Mouse (Mus musculus): ENCODE results near the gene Acot8.
A peak's percentile ranks its signal among the peaks of the same experiment; 100 is the strongest.

Gene Acot8

GRCm38 (mm10) chr2:164804533-164805331, at the start of gene Acot8, which contains the start of gene Zswim3:
Gene Acot8 (minus strand): TSS chr2:164804882.
Gene Zswim3 (plus strand): TSS chr2:164805098.
- peak; percentile 100 for DNase-seq

GRCm38 (mm10) chr2:164850061-164850460, 45.4 kb upstream of the Acot8 start:
- DNase-seq, result no peak

DNA sequence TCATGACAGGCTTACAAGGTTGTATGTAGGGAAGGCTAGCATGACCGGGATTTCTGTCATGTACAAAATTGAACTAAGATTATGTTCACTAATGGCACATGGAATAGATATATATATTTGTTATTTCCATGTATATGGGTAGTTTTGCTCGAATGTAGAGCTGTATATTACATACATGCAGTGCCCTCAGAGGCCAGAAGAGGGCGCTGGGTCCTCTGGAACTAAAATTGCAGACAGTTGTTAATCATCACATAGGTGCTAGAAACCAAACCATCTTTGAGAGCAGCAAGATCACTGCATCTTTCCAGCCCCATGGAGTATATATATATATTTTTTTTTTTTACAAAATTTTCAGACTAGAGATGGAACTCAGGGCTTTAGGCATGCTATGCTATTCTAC, 41.1 kb upstream of the Acot8 start:
- peak; percentile 42 for DNase-seq

DNA sequence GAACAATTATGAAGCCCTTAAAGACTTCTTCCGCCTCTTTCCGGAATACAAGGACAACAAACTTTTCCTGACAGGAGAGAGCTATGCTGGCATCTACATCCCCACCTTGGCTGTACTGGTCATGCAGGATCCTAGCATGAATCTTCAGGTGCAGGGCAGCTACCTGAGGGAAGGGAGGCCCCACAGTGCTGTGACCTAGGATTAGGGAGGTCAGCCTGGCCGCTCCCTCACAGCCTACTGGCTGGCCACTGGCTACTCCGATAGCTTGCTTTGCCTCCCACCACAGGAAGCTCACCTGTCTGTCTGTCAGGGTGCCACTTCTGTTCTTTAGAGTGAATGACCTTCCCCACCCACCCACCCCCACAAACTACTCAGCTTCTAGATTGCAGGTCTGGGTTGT, 30.5 kb upstream of the Acot8 start:
- no peak for DNase-seq

- DNase-seq, result peak; percentile 19
Measured at GRCm38 (mm10) chr2:164834531-164834930, 29.8 kb upstream of the Acot8 start.

GRCm38 (mm10) chr2:164833314-164833959, 28.8 kb upstream of the Acot8 start, which contains the start of gene Neurl2:
Gene Neurl2 (minus strand): TSS chr2:164833456.
- DNase-seq, result peak; percentile 98

DNA sequence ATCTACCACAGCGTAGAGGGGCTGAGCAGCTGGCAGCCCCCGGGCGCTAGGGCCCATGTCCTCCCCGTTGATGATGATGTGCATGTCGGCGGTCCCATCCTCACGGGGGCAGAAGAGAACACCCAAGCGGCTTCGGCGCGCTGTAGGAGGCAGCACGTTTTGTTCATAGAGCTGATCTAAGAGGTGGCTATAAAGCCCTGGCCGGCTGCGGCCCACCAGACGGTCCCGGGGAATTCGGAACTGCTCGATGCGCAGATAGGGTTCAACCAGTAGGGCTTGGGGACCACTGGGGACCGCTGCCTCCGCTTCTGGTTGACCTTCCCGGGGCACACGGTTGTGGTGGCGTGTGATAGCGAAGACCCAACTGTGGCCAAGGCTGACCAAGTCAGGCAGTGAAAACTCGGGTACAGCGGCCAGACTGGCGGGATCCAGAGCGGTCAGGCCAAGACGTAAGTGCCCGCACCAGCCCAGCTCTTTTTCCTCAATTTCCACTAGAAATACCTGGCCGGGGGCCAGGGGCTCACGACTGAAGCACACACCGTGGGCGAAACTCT, 28.1 kb upstream of the Acot8 start, which contains the start of gene Ctsa:
Gene Ctsa, plus strand, starts transcription at position 126 of the 554 bp plus-strand sequence.
- DNase-seq, result peak; percentile 88

DNA sequence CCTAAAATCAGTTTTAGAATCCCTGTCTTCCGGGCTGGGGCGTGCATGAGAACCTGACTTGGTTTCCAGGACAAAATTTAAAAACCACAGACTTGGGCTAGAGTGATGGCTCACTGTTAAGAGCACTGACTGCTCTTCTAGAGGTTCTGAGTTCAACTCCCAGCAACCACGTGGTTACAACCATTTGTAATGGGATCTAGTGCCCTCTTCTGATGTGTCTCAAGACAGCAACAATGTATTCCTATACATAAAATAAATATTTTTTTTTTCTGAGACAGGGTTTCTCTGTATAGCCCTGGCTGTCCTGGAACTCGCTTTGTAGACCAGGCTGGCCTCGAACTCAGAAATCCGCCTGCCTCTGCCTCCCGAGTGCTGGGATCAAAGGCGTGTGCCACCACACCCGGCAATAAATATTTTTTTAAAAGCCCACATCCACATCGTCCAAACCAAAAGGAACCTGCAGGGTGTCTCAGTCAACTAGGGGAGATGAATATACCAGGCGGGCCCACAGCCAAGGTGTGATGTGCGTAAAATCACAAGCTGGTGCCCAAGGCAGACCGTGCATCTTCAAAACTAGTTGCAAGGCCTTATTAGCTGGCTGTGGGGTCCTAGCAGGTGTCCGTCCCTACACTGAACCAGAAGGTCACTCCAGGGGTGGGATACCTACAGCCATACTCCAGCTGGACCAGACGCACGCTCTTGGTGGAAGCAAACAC, 27.5 kb upstream of the Acot8 start:
- DNase-seq, result no peak

DNA sequence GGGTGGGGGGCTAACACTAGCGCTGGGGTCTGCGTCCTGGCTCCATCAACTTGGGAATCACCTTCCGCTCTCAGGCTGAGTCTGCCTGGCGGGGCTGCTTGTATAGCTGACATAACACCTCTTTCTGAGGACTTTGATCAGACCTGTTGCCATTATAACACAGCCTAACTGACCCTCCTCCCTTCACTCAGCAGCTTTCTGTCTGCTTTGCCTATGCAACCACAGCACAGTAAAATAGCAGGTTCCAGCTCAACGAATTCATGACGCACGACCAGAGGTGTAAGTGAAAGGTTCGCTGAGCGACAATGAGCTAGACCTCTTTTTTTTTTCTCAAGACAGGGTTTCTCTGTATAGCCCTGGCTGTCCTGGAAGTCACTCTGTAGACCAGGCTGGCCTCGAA, 26.3 kb upstream of the Acot8 start:
- DNase-seq, result no peak

GRCm38 (mm10) chr2:164829090-164829489, 24.4 kb upstream of the Acot8 start:
- DNase-seq, result no peak

GRCm38 (mm10) chr2:164828437-164828836, 23.8 kb upstream of the Acot8 start, which contains the start of gene Spata25:
Gene Spata25 (minus strand): TSS chr2:164828537.
- no peak for DNase-seq

DNA sequence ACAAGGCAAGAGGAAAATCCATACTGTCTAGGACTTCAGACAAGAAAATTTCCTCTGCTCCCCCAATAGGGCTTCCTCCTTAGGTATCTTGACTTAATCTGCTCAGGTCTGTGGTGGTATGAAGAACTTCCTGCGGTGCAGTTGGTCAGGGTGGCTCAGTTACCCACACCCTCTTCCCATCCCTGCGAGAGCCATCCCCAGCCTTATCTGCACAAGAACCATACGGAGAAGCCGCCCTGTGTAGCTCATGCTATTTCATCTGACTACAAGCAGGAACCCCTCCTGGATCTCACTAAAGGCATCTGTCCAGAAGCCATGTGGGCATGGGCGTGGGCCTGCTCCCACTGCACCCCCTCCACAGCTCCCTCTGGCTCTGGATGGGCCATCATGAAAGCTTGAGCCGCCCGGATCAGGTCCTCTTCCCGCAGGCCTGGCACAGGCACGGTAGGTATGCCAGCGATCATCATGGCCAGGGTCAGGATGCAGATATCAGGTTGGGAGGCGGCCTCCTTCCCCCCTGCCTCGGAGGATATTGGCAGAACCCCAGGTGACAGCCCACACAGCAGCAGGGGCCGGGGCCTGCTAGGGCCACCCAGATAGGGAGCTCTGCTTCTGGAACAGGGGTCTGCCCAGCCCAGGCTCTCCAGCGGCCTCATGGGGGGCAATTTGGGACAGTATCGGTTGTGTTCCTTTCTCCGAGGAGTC, 22.6 kb upstream of the Acot8 start:
- no peak for DNase-seq

DNA sequence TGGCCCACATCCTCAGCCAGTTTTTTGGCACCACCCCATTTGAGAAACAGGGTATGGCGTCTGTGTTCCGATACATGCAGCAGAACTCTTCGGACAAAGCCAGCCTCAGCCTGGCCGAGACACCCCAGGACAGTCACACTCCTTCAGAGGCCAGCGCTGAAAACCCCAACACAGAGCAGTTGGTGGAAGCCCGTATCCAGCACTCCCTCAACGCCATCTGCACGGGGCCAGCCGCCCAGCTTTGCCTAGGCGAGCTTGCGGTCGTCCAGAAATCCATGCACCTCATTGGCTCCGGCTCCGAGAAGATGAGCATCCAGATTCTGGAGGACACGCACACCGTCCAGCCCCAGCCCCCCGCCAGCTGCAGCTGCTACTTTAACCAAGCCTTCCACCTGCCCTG, 20.8 kb upstream of the Acot8 start:
- no peak for DNase-seq

DNA sequence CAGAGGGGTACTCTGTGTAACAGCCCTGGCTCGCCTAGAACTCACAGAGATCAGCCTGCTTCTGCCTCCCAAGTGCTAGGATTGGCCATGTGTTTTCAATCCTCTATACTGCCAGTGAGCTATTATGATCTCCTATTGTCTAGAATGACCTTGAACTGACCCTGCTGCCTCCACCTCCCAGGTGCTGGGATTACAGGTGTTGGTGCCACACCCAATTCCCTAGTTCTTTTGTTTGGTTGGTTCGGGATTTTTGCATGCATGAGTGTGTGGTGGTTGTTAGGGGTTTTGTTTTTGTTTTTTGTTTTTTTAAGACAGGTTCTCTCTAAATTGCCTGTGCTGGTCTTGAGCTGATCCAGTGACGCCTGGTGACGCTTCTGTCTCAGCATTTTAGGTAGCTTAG, 19.3 kb upstream of the Acot8 start:
- no peak for DNase-seq

GRCm38 (mm10) chr2:164823181-164823585, 18.5 kb upstream of the Acot8 start:
- peak; percentile 38 for DNase-seq

- DNase-seq, result peak; percentile 100
Measured at GRCm38 (mm10) chr2:164822636-164823165, 18.0 kb upstream of the Acot8 start, which contains the start of gene Zswim1. Gene Zswim1 (plus strand): TSS chr2:164822686.

GRCm38 (mm10) chr2:164821060-164821459, 16.4 kb upstream of the Acot8 start:
- DNase-seq, result no peak

DNA sequence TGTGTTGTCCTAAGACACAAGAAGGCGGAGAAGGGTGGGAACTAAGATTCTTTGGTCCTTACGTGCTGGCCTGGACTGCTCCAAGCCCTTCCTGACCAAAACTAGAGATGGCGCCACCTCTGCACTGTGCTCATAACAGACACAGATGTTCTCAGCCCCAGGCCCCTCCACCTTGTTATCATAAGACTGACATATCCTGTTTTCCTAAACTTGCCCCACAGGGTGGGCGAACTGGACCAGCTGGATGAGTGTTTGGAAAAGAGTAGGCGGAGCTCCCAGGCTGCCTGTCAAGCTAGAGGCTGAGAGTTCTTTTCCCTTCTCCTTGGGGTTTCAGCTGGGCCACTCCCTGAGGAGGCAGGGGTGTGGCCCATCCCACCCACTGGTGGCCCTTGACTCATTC, 13.0 kb upstream of the Acot8 start:
- DNase-seq, result peak; percentile 37

- DNase-seq, result no peak
Measured at GRCm38 (mm10) chr2:164817206-164817605, 12.5 kb upstream of the Acot8 start.

DNA sequence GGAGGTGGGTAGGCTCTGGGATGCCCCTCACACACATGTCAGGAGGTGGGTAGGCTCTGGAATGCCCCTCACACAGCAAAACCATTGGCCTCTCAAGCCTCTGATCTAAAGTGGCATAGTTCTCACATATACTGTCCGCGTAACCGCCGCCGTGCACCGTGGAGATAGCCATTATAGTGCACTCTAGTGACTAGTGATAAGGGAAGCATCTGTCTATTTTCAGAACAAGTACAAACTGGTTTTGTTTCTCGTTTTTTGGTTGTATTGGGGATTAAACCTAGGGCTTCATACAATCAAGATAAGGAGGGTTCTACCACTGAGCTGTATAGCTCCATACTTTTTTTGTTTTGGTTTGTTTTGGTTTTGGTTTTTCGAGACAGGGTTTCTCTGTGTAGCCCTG, 11.1 kb upstream of the Acot8 start:
- DNase-seq, result no peak

DNA sequence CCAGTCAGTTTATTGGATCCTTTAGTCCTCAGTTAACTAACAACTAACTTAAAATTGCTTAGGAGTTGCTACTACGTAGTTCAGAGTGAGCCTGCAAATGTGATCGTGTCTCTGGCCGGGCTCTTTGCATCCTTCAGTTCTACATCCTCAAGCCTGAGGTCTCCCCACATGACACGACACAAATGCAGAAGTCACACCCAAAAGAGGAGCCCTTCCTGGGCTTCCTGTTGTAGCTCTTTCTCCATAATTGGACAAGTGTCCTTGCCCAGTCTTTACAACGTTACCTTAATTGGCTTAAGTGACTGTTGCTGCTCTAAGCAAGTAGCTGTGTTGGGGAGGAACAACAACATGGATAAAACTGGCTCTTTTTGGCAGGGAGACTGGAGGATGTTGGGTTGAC, 10.7 kb upstream of the Acot8 start:
- no peak for DNase-seq

DNA sequence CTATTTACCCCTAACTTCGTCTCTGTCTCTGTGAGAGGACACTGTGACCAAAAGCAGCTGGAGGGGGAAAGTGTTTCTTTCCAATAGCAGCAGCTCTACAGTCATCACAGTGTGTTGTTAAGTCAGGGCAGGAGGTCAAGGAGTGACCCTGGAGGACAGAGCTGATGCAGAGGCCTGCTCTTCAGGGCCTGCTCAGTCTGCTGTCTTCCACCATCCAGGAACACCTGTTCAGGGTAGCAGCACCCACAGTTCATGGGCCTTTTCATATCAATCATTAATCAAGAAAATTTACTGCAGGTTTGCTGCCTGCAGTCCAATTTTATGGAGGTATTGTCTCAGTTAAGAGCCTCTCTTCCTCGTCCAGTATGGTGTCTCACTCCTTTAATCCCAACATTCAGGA, 8.9 kb upstream of the Acot8 start:
- no peak for DNase-seq

Data from lung, postnatal 36 days (tissue).